Comparison of ENCODE assay signal across 11 mouse cellular contexts in the genomic region with DNA sequence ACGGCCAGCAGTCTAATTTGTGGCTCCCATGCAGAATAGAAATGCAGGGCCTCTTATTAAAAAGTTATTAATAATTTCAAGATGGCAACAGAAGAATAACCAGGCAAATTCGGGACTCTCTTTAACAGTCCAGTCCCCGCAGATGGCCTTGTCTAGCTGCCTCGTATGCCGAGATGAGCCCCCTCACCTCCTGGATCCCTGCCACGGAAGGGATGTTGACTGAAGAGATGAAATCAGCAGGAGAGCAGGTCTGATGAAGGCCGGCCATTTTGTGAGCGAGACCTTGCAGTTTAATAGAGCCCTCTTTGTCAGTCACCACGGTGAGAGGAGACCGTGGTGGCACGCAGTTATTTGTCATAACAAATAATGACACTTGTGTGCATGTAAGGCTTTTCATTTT.
"Had no signal": no experiment of that assay in that cellular context is flagged by ENCODE, and none has a peak within 500 bp of the region (broad histone marks: within the 10 kb centered on the region; RNA-seq: fewer than 3 reads in every experiment).

No protein-coding gene starts in this region.

- DNase-seq: liver; liver, embryonic 13.5 days; liver, postnatal 0 days; lung, adult 18-20 months; lung, adult 2 months; lung, embryonic 14.5 days; lung, postnatal 10 days; lung, postnatal 14 days; lung, postnatal 36 days; lung, postnatal 4 days; midbrain, embryonic 14.5 days had no signal
